Mouse (Mus musculus): ENCODE measurements around the gene Hdac7. TPM values are rescaled to one million over a fixed set of nuclear protein-coding genes. Genes with fewer than 3 reads are reported as not detected.

Hdac7 gene
- polyA plus RNA-seq, 1 experiment from 2014 or later: 27.8 TPM

DNA sequence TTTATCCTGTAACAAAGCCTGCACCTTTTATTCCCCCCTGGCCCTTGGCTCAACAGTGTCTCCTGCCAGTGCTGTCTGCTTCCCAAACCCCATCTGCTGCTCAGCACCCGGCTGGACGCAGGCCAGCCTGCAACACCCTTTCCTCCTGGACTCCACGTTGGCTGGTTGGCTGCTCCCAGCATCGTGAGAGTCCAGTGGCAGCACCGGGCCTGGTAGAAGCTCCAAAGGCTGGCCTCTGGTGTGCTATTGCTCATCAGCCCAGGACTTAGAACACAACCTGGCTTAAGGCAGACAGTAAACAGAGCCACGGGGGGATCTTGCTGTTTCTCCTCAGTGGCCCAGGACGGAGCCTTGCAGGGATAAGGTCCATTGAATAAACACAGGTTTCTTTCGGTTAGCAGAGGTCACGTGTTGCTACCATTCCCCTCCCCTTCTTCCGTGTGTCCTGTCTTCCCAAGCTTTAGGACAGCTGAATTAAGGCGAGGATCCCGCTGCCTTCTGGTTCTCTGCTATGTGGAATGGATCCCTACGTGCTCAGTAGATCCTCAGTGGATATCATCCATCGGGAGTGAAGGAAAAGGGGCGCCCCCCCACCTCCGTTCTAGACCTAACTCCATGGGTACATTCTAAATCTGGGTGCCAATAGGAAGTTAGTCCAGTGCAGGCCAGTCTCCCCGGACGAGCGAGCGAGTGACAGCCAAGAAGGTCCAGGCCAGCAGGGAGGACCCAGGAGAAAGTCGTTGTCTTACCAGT is 30.7 kb downstream of the Hdac7 start:
- H3K9me3 ChIP-seq (replicated peaks): no peaks in the 10 kb centered on the region; the same call in 1 of the 2 replicates
- no peak overlapping the region for H3K4me3 ChIP-seq
- 0 out of 2 replicates have a peak, but pooled peaks have one; percentile 16 for ATAC-seq (ENCODE audit: insufficient number of reproducible peaks, low FRiP score)
- H3K4me1 ChIP-seq (replicated peaks): peaks cover 40% of the 10 kb centered on the region
- no peaks in the 10 kb centered on the region for H3K27me3 ChIP-seq (replicated peaks)
- WGBS: 52% methylated on average over 21 of the region's 21 CpGs
- no peak overlapping the region for H3K4me2 ChIP-seq
- H3K36me3 ChIP-seq: peaks cover 35% of the 10 kb centered on the region
- no peak overlapping the region for H3K9ac ChIP-seq
- H3K27ac ChIP-seq (ENCODE audit: poor library complexity, severe bottlenecking): no peak overlapping the region

DNA sequence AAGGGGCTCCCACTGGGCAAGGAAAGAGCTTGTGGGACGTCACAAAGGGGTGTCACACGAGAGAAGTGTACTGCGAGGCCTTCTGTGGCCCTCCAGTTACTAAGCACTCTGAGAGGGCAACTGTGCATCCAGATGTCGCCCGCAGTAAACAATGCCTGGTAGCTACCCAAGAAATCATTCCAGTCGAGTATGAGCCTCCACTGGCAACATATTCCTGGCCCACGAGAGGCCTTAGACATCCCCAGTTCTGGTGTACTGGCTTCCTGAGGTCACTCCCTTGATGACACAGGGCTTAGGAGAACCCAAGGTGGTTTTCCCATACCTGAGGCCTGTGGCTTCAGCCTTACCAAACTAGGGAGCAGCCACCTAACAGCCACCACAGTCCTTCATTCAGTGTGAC is 31.4 kb downstream of the Hdac7 start:
- peaks cover 40% of the 10 kb centered on the region for H3K4me1 ChIP-seq (replicated peaks)
- no peak overlapping the region for H3K4me2 ChIP-seq
- H3K27me3 ChIP-seq (replicated peaks): no peaks in the 10 kb centered on the region
- WGBS: 73% methylated on average over 7 of the region's 7 CpGs
- no peak overlapping the region for H3K4me3 ChIP-seq
- no peak for ATAC-seq (ENCODE audit: insufficient number of reproducible peaks, low FRiP score)
- 0 out of 2 replicates have a peak overlapping the region, but pooled peaks have one; percentile 33 for H3K9ac ChIP-seq
- H3K27ac ChIP-seq (ENCODE audit: poor library complexity, severe bottlenecking): no peak overlapping the region
- H3K9me3 ChIP-seq (replicated peaks): no peaks in the 10 kb centered on the region; the same call in 1 of the 2 replicates
- peaks cover 42% of the 10 kb centered on the region for H3K36me3 ChIP-seq

DNA sequence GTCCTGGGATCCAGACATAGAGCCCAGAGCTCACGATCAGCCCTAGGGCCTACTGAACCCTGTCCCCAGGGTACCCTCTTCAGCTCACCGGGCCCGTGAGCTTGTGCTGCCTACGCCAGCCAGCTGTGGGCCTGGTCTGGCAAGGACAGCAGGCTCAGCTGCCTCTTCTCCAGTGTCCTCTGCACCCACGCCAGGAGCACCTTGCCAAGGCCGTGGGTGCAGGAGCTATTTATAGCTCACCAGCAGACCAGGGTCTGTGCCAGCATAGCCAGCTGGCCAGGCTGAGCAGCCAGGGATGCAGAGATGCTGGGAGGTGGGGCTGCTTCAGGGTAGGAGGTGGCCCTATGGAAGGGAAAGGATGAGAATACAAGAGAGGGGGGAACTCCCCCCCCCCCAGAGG is 32.2 kb downstream of the Hdac7 start:
- Histone ChIP-seq H3K36me3 (peaks cover 50% of the 10 kb centered on the region), H3K4me3 (no peak overlapping the region), H3K27me3 (replicated peaks) (no peaks in the 10 kb centered on the region), H3K27ac (ENCODE audit: poor library complexity, severe bottlenecking) (no peak overlapping the region), H3K9ac (peak overlapping the region; percentile 33; the same call in 1 of the 2 replicates), H3K4me2 (no peak overlapping the region), H3K9me3 (replicated peaks) (no peaks in the 10 kb centered on the region; the same call in 1 of the 2 replicates), H3K4me1 (replicated peaks) (peaks cover 40% of the 10 kb centered on the region)
- no peak for ATAC-seq (ENCODE audit: insufficient number of reproducible peaks, low FRiP score)
- WGBS: 73% methylated on average over 6 of the region's 6 CpGs

DNA sequence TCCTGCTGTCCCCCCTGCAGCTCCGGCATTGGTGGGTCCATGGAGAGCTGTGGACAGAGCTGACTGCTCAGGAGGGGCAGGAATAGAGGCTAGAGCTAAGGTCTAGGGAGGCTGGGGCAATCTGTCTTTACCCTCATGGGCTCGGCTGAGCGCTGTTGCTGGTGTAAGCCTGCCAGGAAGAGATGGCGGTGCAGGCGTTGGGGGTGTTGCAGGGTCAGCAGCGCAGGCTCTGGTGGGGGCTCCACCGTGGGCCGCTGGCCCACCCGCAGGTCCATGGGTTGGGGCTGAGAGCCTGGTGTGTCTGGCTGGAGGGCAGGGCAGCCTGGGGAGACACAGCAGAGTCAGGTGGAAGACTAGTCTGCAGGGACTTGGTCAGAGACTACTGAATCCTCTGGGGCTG is 33.0 kb downstream of the Hdac7 start:
- H3K27ac ChIP-seq (ENCODE audit: poor library complexity, severe bottlenecking): no peak overlapping the region
- no peaks in the 10 kb centered on the region for H3K27me3 ChIP-seq (replicated peaks)
- 87% methylated on average over 9 of the region's 9 CpGs for WGBS
- H3K4me1 ChIP-seq (replicated peaks): peaks cover 40% of the 10 kb centered on the region
- peaks cover 54% of the 10 kb centered on the region for H3K36me3 ChIP-seq
- ATAC-seq (ENCODE audit: insufficient number of reproducible peaks, low FRiP score): no peak
- no peak overlapping the region for H3K4me3 ChIP-seq
- no peak overlapping the region for H3K4me2 ChIP-seq
- H3K9me3 ChIP-seq (replicated peaks): no peaks in the 10 kb centered on the region; the same call in 1 of the 2 replicates
- H3K9ac ChIP-seq: no peak overlapping the region

DNA sequence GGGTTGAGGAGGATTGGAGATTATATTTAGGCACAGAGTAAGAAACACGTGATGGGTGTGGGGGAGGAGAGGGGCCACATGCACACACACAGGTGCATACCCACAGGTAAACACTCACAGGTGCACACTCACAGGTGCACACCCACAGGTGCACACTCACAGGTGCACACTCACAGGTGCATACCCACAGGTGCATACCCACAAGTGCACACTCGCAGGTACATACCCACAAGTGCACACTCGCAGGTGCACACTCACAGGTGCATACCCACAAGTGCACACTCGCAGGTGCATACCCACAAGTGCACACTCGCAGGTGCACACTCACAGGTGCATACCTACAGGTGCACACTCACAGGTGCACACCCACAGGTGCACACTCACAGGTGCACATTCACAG is 33.9 kb downstream of the Hdac7 start:
- 82% methylated on average over 5 of the region's 5 CpGs for WGBS
- H3K9me3 ChIP-seq (replicated peaks): no peaks in the 10 kb centered on the region

DNA sequence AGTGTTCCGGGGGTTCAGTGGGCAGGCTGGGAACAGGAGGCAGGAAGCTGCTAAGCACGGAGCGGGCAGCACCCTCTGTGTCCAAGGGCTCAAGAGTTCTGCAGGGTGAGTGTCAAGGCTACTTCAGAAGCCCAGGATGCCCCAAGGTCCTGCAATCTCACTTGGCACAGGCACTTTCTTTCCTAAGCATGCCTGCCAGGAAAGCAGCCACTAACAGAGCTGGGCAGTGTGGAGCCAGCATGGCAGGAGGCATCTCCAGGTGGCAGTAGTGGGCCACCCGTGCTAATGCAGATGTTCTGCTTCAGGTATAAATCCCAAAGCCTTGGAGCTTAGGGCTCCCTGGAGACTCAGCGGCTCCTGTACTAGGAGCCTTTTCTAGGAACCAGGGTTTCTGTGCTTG is 34.4 kb downstream of the Hdac7 start:
- ATAC-seq (ENCODE audit: insufficient number of reproducible peaks, low FRiP score): no peak

More for the DNA sequence above, 33.9 kb downstream of the Hdac7 start:
- H3K4me3 ChIP-seq: no peak overlapping the region
- no peak for ATAC-seq (ENCODE audit: insufficient number of reproducible peaks, low FRiP score)
- H3K36me3 ChIP-seq: peaks cover 55% of the 10 kb centered on the region
- H3K27ac ChIP-seq (ENCODE audit: poor library complexity, severe bottlenecking): no peak overlapping the region
- H3K27me3 ChIP-seq (replicated peaks): no peaks in the 10 kb centered on the region
- peaks cover 36% of the 10 kb centered on the region for H3K4me1 ChIP-seq (replicated peaks)
- H3K9ac ChIP-seq: no peak overlapping the region
- H3K4me2 ChIP-seq: no peak overlapping the region

DNA sequence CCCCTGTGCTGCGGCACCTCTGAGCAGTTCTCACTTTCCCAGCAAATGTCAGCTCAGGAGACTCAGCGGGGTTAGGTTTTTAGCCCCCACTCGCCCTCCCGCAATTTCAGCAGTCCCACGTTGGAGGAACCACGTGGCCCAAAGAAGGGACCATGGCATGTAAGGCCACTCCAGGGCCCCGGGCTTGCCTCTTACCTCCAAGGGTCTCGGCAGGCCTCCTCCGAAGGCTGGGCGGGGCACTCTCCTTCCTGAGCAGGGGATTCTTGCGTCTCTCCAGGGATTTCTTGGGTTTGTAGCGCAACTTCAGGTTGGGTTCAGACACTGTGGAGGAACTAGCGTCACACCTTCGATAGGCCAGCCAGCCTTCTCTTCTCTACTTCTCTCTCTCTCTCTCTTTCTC is 35.1 kb downstream of the Hdac7 start:
- no peaks in the 10 kb centered on the region for H3K9me3 ChIP-seq (replicated peaks)
- H3K4me2 ChIP-seq: no peak overlapping the region
- 78% methylated on average over 14 of the region's 14 CpGs for WGBS
- H3K9ac ChIP-seq: no peak overlapping the region
- H3K27me3 ChIP-seq (replicated peaks): no peaks in the 10 kb centered on the region
- no peak for ATAC-seq (ENCODE audit: insufficient number of reproducible peaks, low FRiP score)
- H3K4me3 ChIP-seq: no peak overlapping the region
- peaks cover 64% of the 10 kb centered on the region for H3K36me3 ChIP-seq
- no peak overlapping the region for H3K27ac ChIP-seq (ENCODE audit: poor library complexity, severe bottlenecking)
- H3K4me1 ChIP-seq (replicated peaks): peaks cover 24% of the 10 kb centered on the region

More for the DNA sequence above, 34.4 kb downstream of the Hdac7 start:
- H3K4me3 ChIP-seq: no peak overlapping the region
- H3K9me3 ChIP-seq (replicated peaks): no peaks in the 10 kb centered on the region
- no peak overlapping the region for H3K9ac ChIP-seq
- H3K27ac ChIP-seq (ENCODE audit: poor library complexity, severe bottlenecking): no peak overlapping the region
- H3K4me2 ChIP-seq: no peak overlapping the region
- WGBS: 86% methylated on average over 5 of the region's 5 CpGs
- H3K4me1 ChIP-seq (replicated peaks): peaks cover 31% of the 10 kb centered on the region
- H3K27me3 ChIP-seq (replicated peaks): no peaks in the 10 kb centered on the region
- peaks cover 58% of the 10 kb centered on the region for H3K36me3 ChIP-seq

DNA sequence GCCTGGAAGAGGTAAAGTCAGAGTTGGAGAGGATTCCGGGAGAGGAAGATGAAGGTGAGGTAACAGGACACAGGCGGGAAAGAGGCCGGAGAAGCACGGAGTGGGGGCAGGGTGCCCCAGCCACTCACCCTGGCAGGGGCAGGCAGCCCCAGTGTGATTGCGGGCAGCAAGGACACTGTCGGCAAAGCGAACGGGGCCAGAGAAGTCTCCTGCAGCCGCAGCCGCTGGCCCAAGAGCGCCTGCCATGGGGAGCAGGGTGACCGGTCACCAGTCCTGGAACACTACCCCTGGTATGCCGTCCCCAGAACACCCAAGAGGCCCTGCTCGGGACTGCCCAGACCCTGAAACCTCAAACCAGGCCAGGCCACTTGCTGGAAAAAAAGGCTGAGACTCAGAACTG is 35.8 kb downstream of the Hdac7 start:
- Histone ChIP-seq H3K27me3 (replicated peaks) (no peaks in the 10 kb centered on the region), H3K4me1 (replicated peaks) (peaks cover 17% of the 10 kb centered on the region), H3K4me2 (no peak overlapping the region), H3K9me3 (replicated peaks) (no peaks in the 10 kb centered on the region), H3K36me3 (peaks cover 64% of the 10 kb centered on the region), H3K4me3 (no peak overlapping the region), H3K9ac (no peak overlapping the region), H3K27ac (ENCODE audit: poor library complexity, severe bottlenecking) (no peak overlapping the region)
- 84% methylated on average over 14 of the region's 14 CpGs for WGBS
- no peak for ATAC-seq (ENCODE audit: insufficient number of reproducible peaks, low FRiP score)

DNA sequence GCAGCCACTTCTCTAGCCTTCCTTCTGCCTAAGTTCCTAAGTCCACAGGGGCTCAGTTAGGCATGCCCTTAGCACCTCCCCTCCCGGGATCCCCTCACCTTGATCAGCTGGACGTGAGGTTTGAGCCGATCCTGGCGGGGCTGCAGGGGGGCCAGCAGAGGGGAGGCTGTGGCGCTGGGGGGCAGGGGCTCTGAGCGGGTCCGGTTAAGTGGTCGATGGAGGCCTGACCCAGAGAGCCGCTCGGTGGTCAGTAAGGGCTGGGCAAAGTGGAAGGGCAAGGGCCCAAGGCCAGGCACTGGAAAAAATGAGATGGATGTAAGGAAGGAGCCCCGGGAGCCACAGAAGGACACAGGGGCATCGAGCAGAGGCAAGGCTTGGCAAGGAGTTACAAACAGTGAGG is 36.4 kb downstream of the Hdac7 start:
- H3K4me1 ChIP-seq (replicated peaks): peaks cover 10% of the 10 kb centered on the region
- no peak overlapping the region for H3K27ac ChIP-seq (ENCODE audit: poor library complexity, severe bottlenecking)
- no peaks in the 10 kb centered on the region for H3K9me3 ChIP-seq (replicated peaks)
- 68% methylated on average over 12 of the region's 12 CpGs for WGBS
- peak overlapping the region; percentile 3; the same call in 1 of the 2 replicates for H3K9ac ChIP-seq
- no peak overlapping the region for H3K4me3 ChIP-seq
- no peaks in the 10 kb centered on the region for H3K27me3 ChIP-seq (replicated peaks)
- H3K4me2 ChIP-seq: no peak overlapping the region
- H3K36me3 ChIP-seq: peaks cover 64% of the 10 kb centered on the region
- no peak for ATAC-seq (ENCODE audit: insufficient number of reproducible peaks, low FRiP score)

DNA sequence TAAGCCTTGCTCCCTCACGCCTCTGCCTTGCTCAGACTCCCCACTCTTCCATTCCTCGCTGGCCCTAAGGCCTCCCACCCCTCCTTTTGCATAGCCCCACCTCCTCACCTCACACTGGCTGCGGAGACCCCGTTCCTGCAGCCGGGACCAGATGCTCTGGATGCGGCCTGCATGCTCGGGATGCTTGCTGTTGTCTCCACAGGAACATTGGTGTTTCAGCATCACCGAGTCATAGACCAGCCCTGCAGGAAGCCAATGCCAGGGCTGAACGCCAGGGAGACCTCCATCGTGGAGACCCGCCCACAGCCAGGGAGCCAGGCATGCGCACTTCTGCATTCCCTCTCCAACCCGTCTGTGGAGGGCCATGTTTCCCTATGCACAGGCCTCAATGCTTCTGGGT is 41.7 kb downstream of the Hdac7 start:
- Histone ChIP-seq H3K4me1 (replicated peaks) (peaks cover 19% of the 10 kb centered on the region), H3K27ac (ENCODE audit: poor library complexity, severe bottlenecking) (no peak overlapping the region), H3K36me3 (peaks cover 69% of the 10 kb centered on the region), H3K9ac (no peak overlapping the region), H3K27me3 (replicated peaks) (no peaks in the 10 kb centered on the region), H3K4me2 (peak overlapping the region; percentile 33), H3K4me3 (peak overlapping the region; percentile 15; the same call in 1 of the 2 replicates), H3K9me3 (replicated peaks) (no peaks in the 10 kb centered on the region)
- 23% methylated on average over 13 of the region's 13 CpGs for WGBS
- no peak for ATAC-seq (ENCODE audit: insufficient number of reproducible peaks, low FRiP score)

DNA sequence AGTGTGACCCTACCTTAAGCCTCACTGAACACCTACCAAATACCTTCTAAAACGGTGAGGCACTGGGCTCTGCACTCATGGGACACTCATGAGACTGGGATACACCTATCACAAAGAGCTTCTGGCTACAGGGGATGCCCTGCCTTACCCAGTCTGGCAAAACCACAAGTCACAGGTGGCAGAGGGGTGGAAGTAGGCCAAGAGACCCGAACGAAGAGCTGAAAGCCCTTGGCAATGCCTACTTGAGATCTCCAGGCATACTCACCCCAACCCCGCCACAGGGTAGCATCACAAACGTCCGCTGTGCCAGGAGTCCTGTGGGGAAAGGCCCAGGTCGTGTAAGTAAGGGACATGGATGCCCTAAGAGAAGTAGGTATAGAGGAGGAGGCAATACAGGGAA is 42.5 kb downstream of the Hdac7 start:
- H3K9ac ChIP-seq: no peak overlapping the region
- no peaks in the 10 kb centered on the region for H3K9me3 ChIP-seq (replicated peaks)
- no peak overlapping the region for H3K27ac ChIP-seq (ENCODE audit: poor library complexity, severe bottlenecking)
- peaks cover 69% of the 10 kb centered on the region for H3K36me3 ChIP-seq
- H3K4me1 ChIP-seq (replicated peaks): peaks cover 19% of the 10 kb centered on the region
- no peak for ATAC-seq (ENCODE audit: insufficient number of reproducible peaks, low FRiP score)
- WGBS: 80% methylated on average over 7 of the region's 7 CpGs
- H3K27me3 ChIP-seq (replicated peaks): no peaks in the 10 kb centered on the region
- no peak overlapping the region for H3K4me3 ChIP-seq
- H3K4me2 ChIP-seq: no peak overlapping the region
